Mouse (Mus musculus): ENCODE measurements around the gene Tmem50a. TPM values are rescaled to one million over a fixed set of nuclear protein-coding genes. Genes with fewer than 3 reads are reported as not detected.

The Tmem50a gene
- polyA plus RNA-seq, 1 experiment = 169 TPM

- Histone ChIP-seq H3K4me1 (ENCODE audit: control insufficient read depth, insufficient read depth, low read length) (0 out of 2 replicates have a peak, but pooled peaks cover 2% of the 10 kb centered on the region), H3K4me3 (replicated peaks; ENCODE audit: extremely low read depth, low read depth, low read length) (no peak overlapping the region)
- TF ChIP-seq CTCF (IDR thresholded peaks at IDR 0.05; ENCODE audit: insufficient read depth, low read length) = no peak
- no peak for TF ChIP-seq POLR2A (IDR thresholded peaks at IDR 0.05; ENCODE audit: borderline replicate concordance, extremely low read depth, low read depth, low read length)
- 80% methylated on average over 4 of the region's 4 CpGs for WGBS
- no peak for DNase-seq
Measured at GRCm38 (mm10) chr4:134884364-134884763, 30.5 kb downstream of the Tmem50a start.

- 71% methylated on average over 10 of the region's 10 CpGs for WGBS
- no peak overlapping the region for H3K4me3 ChIP-seq (replicated peaks; ENCODE audit: extremely low read depth, low read depth, low read length)
- DNase-seq = no peak
- TF ChIP-seq CTCF (IDR thresholded peaks at IDR 0.05; ENCODE audit: insufficient read depth, low read length) = no peak
- TF ChIP-seq POLR2A (IDR thresholded peaks at IDR 0.05; ENCODE audit: borderline replicate concordance, extremely low read depth, low read depth, low read length) = no peak
- H3K4me1 ChIP-seq (ENCODE audit: control insufficient read depth, insufficient read depth, low read length) = 0 out of 2 replicates have a peak, but pooled peaks cover 2% of the 10 kb centered on the region
Measured at GRCm38 (mm10) chr4:134883808-134884207, 31.0 kb downstream of the Tmem50a start.

GRCm38 (mm10) chr4:134883266-134883665, 31.6 kb downstream of the Tmem50a start:
- TF ChIP-seq CTCF (IDR thresholded peaks at IDR 0.05; ENCODE audit: insufficient read depth, low read length) (peak; percentile 78), POLR2A (IDR thresholded peaks at IDR 0.05; ENCODE audit: borderline replicate concordance, extremely low read depth, low read depth, low read length) (no peak)
- no peak overlapping the region for H3K4me3 ChIP-seq (replicated peaks; ENCODE audit: extremely low read depth, low read depth, low read length)
- WGBS = 20% methylated on average over 7 of the region's 7 CpGs
- peak; percentile 40 for DNase-seq
- 0 out of 2 replicates have a peak, but pooled peaks cover 2% of the 10 kb centered on the region for H3K4me1 ChIP-seq (ENCODE audit: control insufficient read depth, insufficient read depth, low read length)

- TF ChIP-seq CTCF (IDR thresholded peaks at IDR 0.05; ENCODE audit: insufficient read depth, low read length) (peak; percentile 53), POLR2A (IDR thresholded peaks at IDR 0.05; ENCODE audit: borderline replicate concordance, extremely low read depth, low read depth, low read length) (no peak)
- WGBS = 40% methylated on average over 6 of the region's 6 CpGs
- no peak for DNase-seq
- Histone ChIP-seq H3K4me3 (replicated peaks; ENCODE audit: extremely low read depth, low read depth, low read length) (no peak overlapping the region), H3K4me1 (ENCODE audit: control insufficient read depth, insufficient read depth, low read length) (0 out of 2 replicates have a peak, but pooled peaks cover 2% of the 10 kb centered on the region)
Measured at GRCm38 (mm10) chr4:134880041-134880440, 34.8 kb downstream of the Tmem50a start.

GRCm38 (mm10) chr4:134879410-134879981, 35.3 kb downstream of the Tmem50a start:
- TF ChIP-seq CTCF (IDR thresholded peaks at IDR 0.05; ENCODE audit: insufficient read depth, low read length) = peak; percentile 67
- no peak for TF ChIP-seq POLR2A (IDR thresholded peaks at IDR 0.05; ENCODE audit: borderline replicate concordance, extremely low read depth, low read depth, low read length)
- DNase-seq = peak; percentile 67
- WGBS = 5% methylated on average over 17 of the region's 17 CpGs
- H3K4me1 ChIP-seq (ENCODE audit: control insufficient read depth, insufficient read depth, low read length) = 0 out of 2 replicates have a peak, but pooled peaks cover 2% of the 10 kb centered on the region
- peak overlapping the region; percentile 14 for H3K4me3 ChIP-seq (replicated peaks; ENCODE audit: extremely low read depth, low read depth, low read length)

GRCm38 (mm10) chr4:134876171-134876570, 38.7 kb downstream of the Tmem50a start:
- 76% methylated on average over 9 of the region's 9 CpGs for WGBS
- TF ChIP-seq POLR2A (IDR thresholded peaks at IDR 0.05; ENCODE audit: borderline replicate concordance, extremely low read depth, low read depth, low read length) (no peak), CTCF (IDR thresholded peaks at IDR 0.05; ENCODE audit: insufficient read depth, low read length) (no peak)
- no peak overlapping the region for H3K4me3 ChIP-seq (replicated peaks; ENCODE audit: extremely low read depth, low read depth, low read length)
- 0 out of 2 replicates have a peak, but pooled peaks cover 2% of the 10 kb centered on the region for H3K4me1 ChIP-seq (ENCODE audit: control insufficient read depth, insufficient read depth, low read length)
- DNase-seq = no peak

GRCm38 (mm10) chr4:134871950-134872349, 42.9 kb downstream of the Tmem50a start:
- no peak for DNase-seq
- no peak for TF ChIP-seq POLR2A (IDR thresholded peaks at IDR 0.05; ENCODE audit: borderline replicate concordance, extremely low read depth, low read depth, low read length)
- no peak for TF ChIP-seq CTCF (IDR thresholded peaks at IDR 0.05; ENCODE audit: insufficient read depth, low read length)
- H3K4me1 ChIP-seq (ENCODE audit: control insufficient read depth, insufficient read depth, low read length) = no peaks in the 10 kb centered on the region
- 59% methylated on average over 2 of the region's 2 CpGs for WGBS
- H3K4me3 ChIP-seq (replicated peaks; ENCODE audit: extremely low read depth, low read depth, low read length) = no peak overlapping the region

GRCm38 (mm10) chr4:134871477-134871876, 43.3 kb downstream of the Tmem50a start:
- Histone ChIP-seq H3K4me1 (ENCODE audit: control insufficient read depth, insufficient read depth, low read length) (no peaks in the 10 kb centered on the region), H3K4me3 (replicated peaks; ENCODE audit: extremely low read depth, low read depth, low read length) (no peak overlapping the region)
- 54% methylated on average over 4 of the region's 4 CpGs for WGBS
- no peak for DNase-seq
- TF ChIP-seq POLR2A (IDR thresholded peaks at IDR 0.05; ENCODE audit: borderline replicate concordance, extremely low read depth, low read depth, low read length) = no peak
- TF ChIP-seq CTCF (IDR thresholded peaks at IDR 0.05; ENCODE audit: insufficient read depth, low read length) = no peak

GRCm38 (mm10) chr4:134869815-134870375, 44.9 kb downstream of the Tmem50a start:
- no peaks in the 10 kb centered on the region for H3K4me1 ChIP-seq (ENCODE audit: control insufficient read depth, insufficient read depth, low read length)
- WGBS = 65% methylated on average over 7 of the region's 7 CpGs
- no peak overlapping the region for H3K4me3 ChIP-seq (replicated peaks; ENCODE audit: extremely low read depth, low read depth, low read length)
- DNase-seq = no peak
- TF ChIP-seq CTCF (IDR thresholded peaks at IDR 0.05; ENCODE audit: insufficient read depth, low read length) (no peak), POLR2A (IDR thresholded peaks at IDR 0.05; ENCODE audit: borderline replicate concordance, extremely low read depth, low read depth, low read length) (no peak)
